Mouse (Mus musculus) heart, embryonic 16.5 days (tissue): ENCODE measurements around the gene Rcbtb2. TPM values are rescaled to one million over a fixed set of nuclear protein-coding genes. Genes with fewer than 3 reads are reported as not detected.
"Not testable (repeated sequence)": the region's sequence is repeated elsewhere in the genome, so short reads cannot be mapped to it uniquely, and the experiment has no call there.

Experiments used
- ATAC-seq: fragments of 200-750 bp; cut with Nextera tagmentation; replicated peaks from 2 replicates; pipeline ENCODE4 v1.8.0; 2017; ENCODE audit warnings: moderate number of reproducible peaks; ENCODE audit not compliant: insufficient read depth, low FRiP score; ENCODE audit errors: extremely low read depth
- H3K27ac ChIP-seq: fragments of 300-500 bp; sonication (generic); 2 replicates; pipeline ENCODE4 v1.5.1; 2014; ENCODE audit warnings: mild to moderate bottlenecking, low read length, control low read depth, moderate library complexity
- H3K27me3 ChIP-seq: fragments of 300-500 bp; sonication (generic); 2 replicates; pipeline ENCODE4 v1.6.1; 2014; ENCODE audit warnings: low read length, mixed read lengths; ENCODE audit not compliant: control insufficient read depth, insufficient read depth
- H3K36me3 ChIP-seq: fragments of 300-500 bp; sonication (generic); 2 replicates; pipeline ENCODE4 v1.6.1; 2014; ENCODE audit not compliant: control insufficient read depth, insufficient read depth
- H3K4me1 ChIP-seq: fragments of 300-500 bp; sonication (generic); 2 replicates; pipeline ENCODE4 v1.6.1; 2014; ENCODE audit warnings: low read length, mixed read lengths; ENCODE audit not compliant: control insufficient read depth, insufficient read depth
- H3K4me2 ChIP-seq: fragments of 300-500 bp; sonication (generic); 2 replicates; pipeline ENCODE4 v1.6.1; 2014; ENCODE audit warnings: low read depth, mild to moderate bottlenecking, control low read depth, low read length
- H3K4me3 ChIP-seq: fragments of 300-500 bp; sonication (generic); 2 replicates; pipeline ENCODE4 v1.5.1; 2014; ENCODE audit warnings: mild to moderate bottlenecking, control low read depth, low read length
- H3K9ac ChIP-seq: fragments of 300-500 bp; sonication (generic); 2 replicates; pipeline ENCODE4 v1.6.1; 2014; ENCODE audit warnings: low read length, control low read depth
- H3K9me3 ChIP-seq: fragments of 300-500 bp; sonication (generic); replicated peaks from 2 replicates; pipeline ENCODE4 v1.6.1; 2016; ENCODE audit warnings: low read length; ENCODE audit not compliant: control insufficient read depth
- WGBS: fragments of 180-500 bp; shearing (Covaris S2); extraction: QIAGEN DNeasy Blood & Tissue Kit; methylation state at CpG from one replicate; pipeline ENCODE4 v1.1.7; 2014; 5-methylcytosine and 5-hydroxymethylcytosine counted together
- polyA plus RNA-seq: library from polyadenylated mRNA; unstranded; fragments of >200 nt; fragmentation: Nextera tagmentation; extraction: Ambion mirVana; gene quantifications from 2 replicates; pipeline ENCODE4 v1.2.1, GENCODE M21; 2015

Gene Rcbtb2
- polyA plus RNA-seq, 1 experiment from 2014 or later, result 77.3 TPM

GRCm38 (mm10) chr14:73102270-73102865 lies 20.5 kb upstream of the Rcbtb2 start:
- H3K4me3 ChIP-seq, result no peak overlapping the region
- H3K27me3 ChIP-seq, result peaks cover 11% of the 10 kb centered on the region; the same call in 1 of the 2 replicates
- H3K9me3 ChIP-seq, result no peaks in the 10 kb centered on the region
- no peak overlapping the region for H3K9ac ChIP-seq
- WGBS, result 37% methylated on average over 12 of the region's 12 CpGs
- ATAC-seq, result no peak
- H3K4me1 ChIP-seq, result peaks cover 4% of the 10 kb centered on the region
- H3K4me2 ChIP-seq, result no peak overlapping the region
- no peaks in the 10 kb centered on the region for H3K36me3 ChIP-seq
- no peak overlapping the region for H3K27ac ChIP-seq

DNA sequence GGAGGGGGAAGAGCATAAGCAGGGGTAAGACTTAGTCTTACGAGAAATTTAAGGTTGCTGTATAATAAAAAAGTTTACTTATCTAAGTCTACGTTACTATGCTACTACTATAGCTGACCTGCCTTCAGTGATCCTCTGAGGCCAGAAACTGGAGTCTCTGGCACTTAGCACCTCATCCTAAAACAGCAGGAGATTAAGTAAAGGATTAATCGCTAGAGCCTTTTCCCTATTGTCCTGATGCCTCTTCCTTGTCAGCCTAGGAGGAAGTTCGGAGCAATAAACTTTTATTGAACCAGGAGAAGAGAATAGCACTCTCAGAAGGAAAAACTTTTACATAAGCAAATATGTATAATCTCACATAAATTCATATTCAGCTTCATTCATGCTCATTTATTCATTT lies 19.9 kb upstream of the Rcbtb2 start:
- 22% methylated on average over 4 of the region's 4 CpGs for WGBS
- not testable (repeated sequence) for H3K9me3 ChIP-seq, H3K27me3 ChIP-seq, H3K4me1 ChIP-seq, H3K9ac ChIP-seq, H3K4me2 ChIP-seq, H3K27ac ChIP-seq, H3K4me3 ChIP-seq, H3K36me3 ChIP-seq, ATAC-seq

DNA sequence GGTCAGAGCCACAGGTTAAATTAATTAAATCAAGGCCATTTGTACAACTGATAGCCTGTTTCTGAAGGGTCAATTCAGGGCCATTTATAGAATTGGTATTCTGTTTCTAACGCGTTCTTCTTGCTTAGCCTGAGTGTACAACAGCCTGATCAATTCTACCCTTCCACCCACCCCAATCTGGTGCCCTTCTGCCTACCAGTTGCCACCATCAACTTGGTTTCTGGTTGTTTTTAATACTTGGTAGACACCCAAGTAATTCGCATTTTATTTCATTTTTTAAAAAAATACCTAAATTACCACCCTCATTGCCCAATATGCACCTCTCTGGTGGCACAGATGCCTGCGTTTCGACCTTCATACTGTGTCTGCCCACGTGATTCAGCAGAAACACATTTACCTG lies 17.9 kb upstream of the Rcbtb2 start:
- Histone ChIP-seq H3K27ac (no peak overlapping the region), H3K9ac (no peak overlapping the region), H3K27me3 (peaks cover 2% of the 10 kb centered on the region; the same call in 1 of the 2 replicates), H3K9me3 (no peaks in the 10 kb centered on the region), H3K4me2 (no peak overlapping the region), H3K4me1 (peaks cover 4% of the 10 kb centered on the region), H3K36me3 (no peaks in the 10 kb centered on the region), H3K4me3 (no peak overlapping the region)
- WGBS, result 64% methylated on average over 6 of the region's 6 CpGs
- ATAC-seq, result no peak

GRCm38 (mm10) chr14:73105407-73106185 lies 17.2 kb upstream of the Rcbtb2 start:
- Histone ChIP-seq H3K36me3 (no peaks in the 10 kb centered on the region), H3K27ac (no peak overlapping the region), H3K4me2 (no peak overlapping the region), H3K4me1 (peaks cover 4% of the 10 kb centered on the region), H3K4me3 (no peak overlapping the region), H3K27me3 (peaks cover under 1% of the 10 kb centered on the region; the same call in 1 of the 2 replicates), H3K9ac (no peak overlapping the region), H3K9me3 (no peaks in the 10 kb centered on the region)
- no peak for ATAC-seq
- 51% methylated on average over 11 of the region's 11 CpGs for WGBS

DNA sequence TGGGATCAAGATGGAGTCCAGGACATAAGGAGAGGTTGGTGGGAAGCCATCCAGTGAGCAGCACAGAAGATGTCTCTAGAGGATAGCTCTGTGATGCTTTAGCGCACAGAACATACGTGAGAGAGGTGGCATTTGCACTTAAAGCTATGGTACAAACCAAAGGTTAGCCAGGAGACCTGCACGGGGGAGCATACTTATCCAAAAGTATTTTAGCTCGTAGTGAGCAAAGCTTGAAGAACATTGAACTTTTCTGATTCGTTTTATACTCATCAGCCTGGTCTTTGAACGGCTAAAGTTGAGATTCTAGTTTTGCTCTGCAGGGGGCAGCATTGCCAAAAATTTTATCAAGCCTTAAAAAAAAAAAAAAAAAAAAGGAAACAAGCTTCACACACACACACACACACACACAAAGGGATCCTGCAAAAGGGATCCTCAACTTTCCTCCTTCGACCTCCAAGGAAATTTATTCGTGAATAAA lies 16.6 kb upstream of the Rcbtb2 start:
- 22% methylated on average over 8 of the region's 8 CpGs for WGBS
- H3K36me3 ChIP-seq, result no peaks in the 10 kb centered on the region
- no peak overlapping the region for H3K27ac ChIP-seq
- H3K27me3 ChIP-seq, result no peaks in the 10 kb centered on the region
- H3K9me3 ChIP-seq, result no peaks in the 10 kb centered on the region
- no peak overlapping the region for H3K9ac ChIP-seq
- no peak overlapping the region for H3K4me3 ChIP-seq
- H3K4me2 ChIP-seq, result peak overlapping the region; percentile 38; the same call in 1 of the 2 replicates
- H3K4me1 ChIP-seq, result peaks cover 4% of the 10 kb centered on the region
- ATAC-seq, result no peak

DNA sequence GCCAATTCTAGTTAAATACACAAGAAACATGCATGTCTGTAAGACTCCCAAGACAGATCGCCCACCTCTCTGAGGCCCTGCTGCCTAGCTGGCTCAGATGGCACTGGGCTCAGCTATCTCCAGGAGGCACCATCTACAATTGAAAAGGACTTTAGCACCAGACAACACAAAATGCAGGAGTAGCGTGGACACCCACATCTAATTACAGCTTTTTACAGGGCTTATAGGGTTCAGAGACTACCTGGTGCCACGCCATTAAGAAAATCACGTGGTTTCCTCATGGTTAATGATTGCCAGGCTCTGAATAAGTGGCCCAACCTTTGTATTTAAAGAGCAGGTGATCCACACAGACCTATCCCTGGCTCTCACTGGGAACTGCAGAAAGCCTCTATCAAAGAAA lies 15.9 kb upstream of the Rcbtb2 start:
- H3K4me2 ChIP-seq, result no peak overlapping the region
- no peak overlapping the region for H3K27ac ChIP-seq
- H3K9ac ChIP-seq, result no peak overlapping the region
- H3K9me3 ChIP-seq, result no peaks in the 10 kb centered on the region
- no peaks in the 10 kb centered on the region for H3K36me3 ChIP-seq
- peaks cover 4% of the 10 kb centered on the region for H3K4me1 ChIP-seq
- no peaks in the 10 kb centered on the region for H3K27me3 ChIP-seq
- H3K4me3 ChIP-seq, result no peak overlapping the region
- ATAC-seq, result no peak
- 61% methylated on average over 4 of the region's 4 CpGs for WGBS

DNA sequence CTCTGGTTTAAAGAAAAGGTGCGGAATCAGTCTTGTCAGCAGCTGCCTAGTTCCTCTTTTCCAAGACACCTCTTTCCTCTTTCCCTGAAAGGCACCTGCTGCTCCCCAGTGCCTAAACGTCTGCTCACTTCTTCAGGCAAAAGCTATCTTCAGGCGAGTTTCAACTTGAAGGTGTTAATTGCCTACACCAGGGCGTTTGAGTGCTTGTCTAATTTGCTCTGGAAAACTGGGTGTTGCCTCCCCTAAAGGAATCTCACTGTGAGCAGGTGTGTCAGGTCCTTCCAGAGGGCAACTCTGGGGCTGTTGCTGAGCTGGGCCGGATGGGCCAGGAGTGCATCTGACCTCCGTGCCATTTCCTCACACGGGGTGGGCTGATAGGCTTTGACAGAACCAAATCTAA lies 15.5 kb upstream of the Rcbtb2 start:
- H3K9me3 ChIP-seq, result no peaks in the 10 kb centered on the region
- H3K4me1 ChIP-seq, result peaks cover 5% of the 10 kb centered on the region
- no peak overlapping the region for H3K4me3 ChIP-seq
- ATAC-seq, result no peak
- H3K27ac ChIP-seq, result no peak overlapping the region
- no peak overlapping the region for H3K9ac ChIP-seq
- WGBS, result 54% methylated on average over 7 of the region's 7 CpGs
- no peaks in the 10 kb centered on the region for H3K36me3 ChIP-seq
- no peaks in the 10 kb centered on the region for H3K27me3 ChIP-seq
- H3K4me2 ChIP-seq, result no peak overlapping the region

DNA sequence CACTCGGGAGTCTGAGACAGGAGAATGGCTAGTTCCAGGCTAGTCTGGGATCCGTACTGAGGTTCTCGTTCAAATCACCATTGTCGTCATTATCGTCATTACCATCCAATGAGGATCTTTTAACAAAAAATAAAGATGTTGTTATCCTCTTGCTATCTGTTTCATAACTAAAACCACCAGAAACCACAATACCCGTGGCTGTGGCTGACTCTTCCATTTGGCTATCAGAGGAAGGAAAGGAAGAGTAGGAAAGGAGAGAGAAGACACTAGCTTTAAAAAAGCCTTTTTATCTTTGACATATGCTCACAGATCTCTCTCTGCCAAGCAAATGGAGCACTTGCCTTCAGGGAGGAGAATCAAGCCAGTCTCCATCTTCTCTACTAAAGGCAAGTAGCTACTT lies 14.9 kb upstream of the Rcbtb2 start:
- WGBS, result 78% methylated on average over 6 of the region's 6 CpGs
- no peak for ATAC-seq
- no peak overlapping the region for H3K4me3 ChIP-seq
- H3K27me3 ChIP-seq, result no peaks in the 10 kb centered on the region
- H3K9me3 ChIP-seq, result no peaks in the 10 kb centered on the region
- no peak overlapping the region for H3K9ac ChIP-seq
- H3K4me1 ChIP-seq, result peaks cover 8% of the 10 kb centered on the region
- H3K4me2 ChIP-seq, result no peak overlapping the region
- H3K36me3 ChIP-seq, result no peaks in the 10 kb centered on the region
- H3K27ac ChIP-seq, result no peak overlapping the region

DNA sequence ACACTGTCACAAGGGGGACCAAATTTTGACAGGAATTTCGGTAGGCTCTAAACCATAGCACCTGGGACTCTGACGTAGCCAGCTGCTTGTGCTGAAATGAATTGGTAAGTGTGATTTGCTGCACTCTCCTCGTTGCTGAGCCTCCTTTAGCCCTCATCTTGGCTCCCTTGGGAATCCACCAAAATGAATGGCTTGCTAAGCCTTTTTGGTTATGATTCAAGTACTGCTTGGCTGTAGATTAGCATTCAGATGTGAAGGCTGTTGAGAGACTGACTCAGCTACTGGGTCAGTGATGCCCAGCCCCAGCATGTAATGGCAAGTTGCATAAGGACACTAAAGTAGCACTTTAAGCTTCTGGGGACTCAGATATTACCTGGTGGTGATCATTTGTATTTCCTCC lies 12.2 kb upstream of the Rcbtb2 start:
- ATAC-seq, result no peak
- Histone ChIP-seq H3K9ac (no peak overlapping the region), H3K4me2 (no peak overlapping the region), H3K9me3 (0 out of 2 replicates have a peak, but pooled peaks cover 2% of the 10 kb centered on the region), H3K36me3 (no peaks in the 10 kb centered on the region), H3K4me1 (peaks cover 8% of the 10 kb centered on the region), H3K4me3 (no peak overlapping the region), H3K27ac (no peak overlapping the region), H3K27me3 (no peaks in the 10 kb centered on the region)
- 70% methylated on average over 3 of the region's 3 CpGs for WGBS
